Mouse (Mus musculus): ENCODE measurements around the gene Dhrs4.

Gene Dhrs4

DNA sequence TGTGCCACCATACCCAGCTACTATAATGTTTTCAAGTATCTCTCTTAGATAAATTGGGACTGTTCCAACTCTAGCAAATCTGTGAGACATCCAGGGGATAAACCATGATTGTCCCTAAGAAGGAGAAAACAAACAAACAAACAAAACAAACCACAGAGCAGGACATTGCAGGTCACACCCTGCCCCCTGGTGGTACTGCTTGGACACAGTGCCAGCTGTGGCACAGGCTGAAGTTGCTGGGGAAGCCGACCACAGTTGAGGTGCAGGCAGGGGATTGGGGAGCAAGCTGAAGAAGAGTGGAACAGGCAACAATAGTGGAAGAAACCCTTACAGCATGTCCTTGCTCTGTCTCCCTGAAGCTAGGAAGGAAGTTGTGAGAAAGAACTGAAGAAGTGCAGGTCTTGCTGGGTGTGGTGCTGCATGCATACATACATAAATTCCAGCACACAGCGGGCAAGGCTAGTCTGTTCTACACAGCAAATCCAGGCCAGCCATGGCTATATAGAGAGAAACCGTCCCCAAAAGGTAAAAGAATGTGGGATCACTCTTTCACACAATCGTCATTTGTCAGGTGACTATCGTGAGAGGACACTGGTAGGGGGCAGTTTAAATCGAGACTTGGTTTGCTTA, 57.7 kb downstream of the Dhrs4 start:
- DNase-seq (ENCODE audit: low spot score) = no peak
